Mouse (Mus musculus): Measurements from ENCODE around the gene St3gal4.

- no peak for TF ChIP-seq CTCF (IDR thresholded peaks at IDR 0.05; ENCODE audit: borderline replicate concordance, insufficient read depth, low read depth, low read length)
- no peak for TF ChIP-seq POLR2A (IDR thresholded peaks at IDR 0.05; ENCODE audit: borderline replicate concordance, insufficient read depth, low read length)
Observed at GRCm38 (mm10) chr9:35050701-35051454, 68.2 kb downstream of the St3gal4 start.
